Mouse (Mus musculus): ENCODE results near the gene Pou5f1. TPM values are rescaled to one million over a fixed set of nuclear protein-coding genes. Genes with fewer than 3 reads are reported as not detected.

Pou5f1 gene
- total RNA-seq, 2 experiments from 2014 or later: not detected

DNA sequence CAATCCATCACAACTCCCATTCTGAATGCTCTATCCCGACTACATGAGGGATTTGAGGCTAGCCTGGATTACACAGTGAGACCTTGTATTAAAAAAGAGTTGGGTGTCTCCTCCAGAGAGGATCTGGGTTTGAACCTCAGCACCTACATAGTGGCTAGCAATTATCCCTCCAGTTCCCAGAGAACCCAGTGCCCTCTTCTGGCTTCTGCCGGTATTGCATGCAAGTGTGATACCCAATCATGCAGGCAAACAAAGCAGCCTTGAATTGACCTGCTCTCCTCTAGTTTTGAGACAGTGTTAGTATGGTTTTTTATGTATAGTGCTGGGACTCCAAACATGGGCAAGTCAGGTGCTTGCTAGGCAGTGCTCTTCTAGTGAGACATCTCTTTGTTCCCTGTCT, 8.1 kb downstream of the Pou5f1 start:
- peak; percentile 87 for DNase-seq

DNA sequence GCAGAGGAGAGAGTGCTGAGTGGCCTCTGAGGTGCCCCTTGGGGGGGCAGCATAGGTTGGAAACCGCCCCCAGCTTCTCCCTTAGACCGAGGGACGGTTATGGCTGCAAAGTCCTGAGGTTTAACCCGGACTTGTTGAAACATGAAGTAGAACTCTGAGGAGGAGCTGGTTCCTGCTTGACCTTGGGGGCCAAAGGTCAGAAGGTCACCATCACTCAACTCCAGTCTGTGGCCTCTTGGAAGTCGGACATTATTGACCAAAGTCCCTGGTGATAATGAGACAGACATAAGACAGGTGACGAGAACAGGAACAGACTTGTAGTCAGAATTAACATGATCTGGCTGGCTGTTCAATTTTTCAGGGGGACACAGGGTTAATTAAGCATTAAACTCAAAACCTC, 8.9 kb downstream of the Pou5f1 start:
- DNase-seq: no peak

DNA sequence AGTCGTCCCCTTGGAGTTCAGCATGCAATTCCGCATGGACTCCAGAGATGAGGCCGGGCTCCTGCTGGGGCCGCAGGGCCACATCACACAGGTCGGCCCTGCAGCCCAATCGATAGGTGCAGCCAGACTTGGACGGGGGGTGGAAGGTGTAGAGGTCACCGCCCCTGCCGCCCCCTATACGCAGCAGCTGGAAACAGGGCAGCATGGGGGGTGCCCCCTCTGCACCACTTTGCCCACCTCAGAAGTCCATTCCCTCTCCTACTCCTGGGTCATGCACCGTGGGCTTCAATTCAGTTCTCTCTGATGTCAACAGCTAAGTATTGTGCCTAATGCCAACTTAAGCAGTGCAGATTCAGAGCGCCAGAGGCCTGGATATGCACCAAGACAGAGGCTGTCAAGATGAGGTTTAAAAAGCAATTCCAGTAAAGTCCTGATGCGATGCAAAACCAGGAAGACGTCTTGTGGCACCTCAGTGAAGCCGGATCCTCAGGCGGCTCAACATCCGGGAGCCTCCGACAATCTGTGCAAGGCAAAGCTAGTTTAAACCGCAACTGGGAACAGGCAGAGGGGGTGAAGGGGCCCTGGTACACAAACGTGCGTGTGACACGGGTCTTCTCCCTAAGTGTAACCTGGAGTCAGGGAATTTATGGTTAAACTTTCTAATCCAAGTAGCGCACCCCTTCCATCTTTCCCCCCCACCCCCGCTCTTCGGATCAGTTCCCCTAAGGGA, 10.3 kb downstream of the Pou5f1 start:
- DNase-seq: peak; percentile 37

DNA sequence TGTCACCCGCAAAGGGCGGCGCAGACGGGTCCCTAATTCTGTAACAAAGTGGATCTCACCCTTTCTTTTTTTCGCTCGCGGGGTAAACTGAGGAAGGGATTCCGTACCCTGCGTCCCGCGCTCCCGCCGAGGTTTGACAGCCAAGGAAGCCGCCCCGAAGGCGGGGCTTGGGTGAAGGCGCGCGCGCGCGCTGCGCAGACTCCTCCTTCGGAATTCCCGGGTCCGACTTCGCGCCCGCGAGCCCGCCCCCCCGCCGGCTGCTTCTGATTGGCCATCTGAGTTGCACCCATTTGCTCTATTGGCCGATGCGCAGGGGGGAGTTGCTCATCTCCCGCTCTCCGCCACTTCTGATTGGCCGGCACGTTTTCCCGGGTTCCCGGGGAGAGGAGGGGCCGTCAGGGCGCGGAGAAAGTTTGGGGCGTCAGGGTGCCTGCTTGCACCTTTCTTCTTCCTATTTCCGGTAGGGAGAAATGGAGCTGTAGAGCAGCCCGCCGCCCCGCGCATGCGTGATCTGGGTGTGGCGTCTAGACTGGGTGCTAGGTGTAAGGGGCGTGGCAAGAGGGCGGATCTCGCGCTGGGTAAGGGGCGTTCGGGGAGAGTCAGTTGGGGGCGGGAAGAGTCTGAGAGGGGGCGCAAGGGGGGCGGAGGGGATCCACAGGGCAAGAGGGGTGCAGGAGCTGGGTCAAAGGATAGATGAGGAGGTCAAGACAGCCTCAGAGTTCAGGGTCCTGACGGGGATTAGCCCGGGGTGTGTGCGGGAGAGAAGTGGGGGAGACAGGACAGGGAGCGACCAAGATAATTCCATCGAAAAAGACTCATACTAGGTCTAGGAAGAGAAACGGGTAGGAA, 11.1 kb downstream of the Pou5f1 start, which contains the start of the genes Tcf19 and Cchcr1:
Gene Tcf19 (minus strand): TSS at position 173 of the 849 bp plus-strand sequence.
Gene Cchcr1 (plus strand): TSS at position 449 of the 849 bp plus-strand sequence.
- DNase-seq: peak; percentile 97

DNA sequence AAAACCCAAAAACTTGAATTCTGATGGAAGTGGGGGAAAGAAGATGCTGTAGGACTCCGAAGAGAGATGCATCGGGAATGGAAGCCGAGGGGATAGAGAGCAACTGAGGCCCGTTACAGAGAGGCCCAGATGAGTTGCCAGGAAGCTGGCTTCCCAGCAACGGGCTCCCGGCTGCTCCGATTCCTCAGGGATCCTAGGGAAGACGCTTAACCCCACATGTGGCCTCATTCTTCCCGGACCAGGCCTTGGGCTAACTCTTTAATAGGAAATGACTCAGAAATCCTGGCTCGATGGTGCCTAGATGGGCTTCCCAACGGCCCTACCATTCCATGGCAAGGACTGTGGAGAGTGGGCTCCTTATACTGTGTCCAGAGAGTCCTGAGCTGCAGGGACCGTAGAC, 11.7 kb downstream of the Pou5f1 start:
- DNase-seq: no peak

DNA sequence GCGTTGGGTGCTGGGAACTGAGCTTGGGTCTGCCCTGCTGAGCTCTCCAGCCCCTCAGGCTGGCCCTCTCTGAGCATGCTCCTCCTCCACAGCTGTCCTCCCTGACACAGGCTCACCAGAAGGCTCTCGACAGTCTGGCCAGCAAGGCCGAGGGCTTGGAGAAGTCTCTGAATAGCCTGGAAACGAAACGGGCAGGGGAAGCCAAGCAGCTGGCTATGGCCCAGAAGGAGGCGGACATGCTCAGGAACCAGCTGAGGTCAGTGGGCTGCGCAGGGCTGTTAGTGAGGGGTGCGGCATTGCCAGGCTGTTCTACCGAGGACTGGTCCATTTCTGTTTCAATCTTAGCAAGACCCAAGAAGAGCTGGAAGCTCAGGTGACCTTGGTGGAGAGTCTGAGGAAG, 18.5 kb downstream of the Pou5f1 start:
- no peak for DNase-seq

DNA sequence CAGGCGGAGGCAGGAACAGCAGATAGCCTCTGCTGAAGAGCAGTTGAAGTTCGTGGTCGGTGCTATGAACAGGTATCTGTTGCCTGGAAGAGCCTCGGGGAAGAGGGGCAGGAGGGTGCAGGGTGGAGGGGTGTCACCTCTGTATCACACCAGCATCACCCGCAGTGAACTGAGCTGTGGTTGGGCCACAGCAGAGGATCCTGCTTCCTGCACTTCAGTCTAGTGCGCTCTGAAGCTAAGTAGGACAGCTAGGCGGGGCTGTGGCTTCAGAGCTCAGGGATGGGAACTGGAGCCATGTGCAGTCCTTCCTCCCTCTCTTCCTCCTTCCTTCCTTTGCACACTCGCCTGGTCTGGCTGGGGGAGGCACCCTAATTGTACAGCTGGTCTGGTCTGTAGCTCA, 20.8 kb downstream of the Pou5f1 start:
- no peak for DNase-seq

DNA sequence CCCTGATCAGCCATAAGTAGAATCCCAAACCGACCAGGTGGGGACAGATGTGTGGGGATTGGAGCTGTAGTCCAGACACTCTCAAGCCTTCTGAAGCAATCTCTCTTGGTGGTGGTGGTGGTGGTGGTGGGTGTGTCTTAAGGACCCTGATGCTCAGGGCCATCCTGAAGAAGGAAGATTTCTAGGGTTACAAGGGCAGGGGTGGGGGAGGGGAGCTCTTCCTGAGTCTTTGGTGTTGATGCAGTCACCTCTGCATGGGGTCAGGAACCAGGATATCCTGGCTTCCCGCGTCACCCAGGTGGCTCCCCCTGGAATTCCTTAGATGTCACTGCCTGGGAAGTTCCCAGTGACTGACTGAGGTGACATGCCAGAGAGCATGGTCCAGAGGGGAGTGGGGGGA, 26.5 kb downstream of the Pou5f1 start:
- DNase-seq: no peak

DNA sequence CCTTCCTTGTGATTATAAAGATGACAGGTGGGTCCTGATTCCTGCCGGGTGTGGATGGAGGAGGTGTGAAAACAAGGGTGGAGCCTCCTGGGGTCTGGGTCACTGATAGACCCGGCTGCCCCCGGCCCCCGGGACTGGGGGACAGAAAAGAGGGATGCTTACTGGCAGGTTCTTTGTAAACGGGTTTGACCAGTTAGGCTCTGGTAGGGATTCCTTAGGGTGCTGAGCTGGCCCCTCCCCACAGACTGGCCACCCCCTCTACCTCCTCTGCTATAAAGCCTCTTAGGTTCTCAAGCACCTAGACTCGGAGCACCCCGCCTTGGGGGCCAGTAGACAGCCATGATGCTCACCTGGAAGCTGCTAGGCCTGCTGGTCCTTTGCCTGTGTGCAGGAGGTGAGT, 27.1 kb downstream of the Pou5f1 start, which contains the start of gene Psors1c2:
Gene Psors1c2 (plus strand): TSS at position 301 of the 400 bp plus-strand sequence.
- no peak for DNase-seq

DNA sequence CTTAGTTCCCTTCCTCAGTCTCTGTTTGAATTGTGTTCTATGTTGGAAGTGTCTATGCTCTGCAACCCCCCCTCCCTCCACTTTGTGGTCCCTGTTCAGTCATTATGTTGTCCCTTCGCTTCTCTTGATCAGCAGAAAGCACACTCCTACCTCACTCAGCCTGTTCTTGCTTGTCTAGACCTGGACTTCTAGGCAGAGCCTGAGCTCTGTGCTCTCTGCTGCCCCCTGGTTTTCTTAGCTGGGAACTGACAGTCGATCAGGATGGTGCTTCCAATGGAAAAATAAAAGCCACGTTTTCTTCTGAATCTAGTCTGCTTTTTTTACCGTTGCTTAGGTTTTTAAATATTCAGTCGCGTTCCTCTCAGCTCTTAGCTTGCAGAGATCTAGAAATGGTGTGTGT, 28.5 kb downstream of the Pou5f1 start:
- peak; percentile 84 for DNase-seq

DNA sequence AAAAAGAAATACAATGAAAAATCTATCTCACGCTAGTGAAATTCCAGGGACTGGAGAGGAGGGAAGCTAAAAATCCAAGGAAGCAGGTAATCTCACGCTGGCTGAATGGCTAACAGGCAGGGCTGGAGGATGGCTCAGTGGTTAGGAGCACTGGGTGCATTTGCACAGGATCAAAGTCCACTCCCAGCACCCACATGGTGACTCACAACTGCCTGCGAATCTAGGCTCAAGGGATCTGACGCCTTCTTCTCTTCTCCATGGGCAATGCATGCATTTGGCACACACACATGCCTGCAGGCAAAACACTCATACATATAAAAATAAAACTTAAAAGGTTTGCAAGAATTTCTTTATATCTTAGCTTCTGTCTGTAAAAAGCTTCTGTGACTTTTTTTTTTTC, 31.6 kb downstream of the Pou5f1 start:
- no peak for DNase-seq

DNA sequence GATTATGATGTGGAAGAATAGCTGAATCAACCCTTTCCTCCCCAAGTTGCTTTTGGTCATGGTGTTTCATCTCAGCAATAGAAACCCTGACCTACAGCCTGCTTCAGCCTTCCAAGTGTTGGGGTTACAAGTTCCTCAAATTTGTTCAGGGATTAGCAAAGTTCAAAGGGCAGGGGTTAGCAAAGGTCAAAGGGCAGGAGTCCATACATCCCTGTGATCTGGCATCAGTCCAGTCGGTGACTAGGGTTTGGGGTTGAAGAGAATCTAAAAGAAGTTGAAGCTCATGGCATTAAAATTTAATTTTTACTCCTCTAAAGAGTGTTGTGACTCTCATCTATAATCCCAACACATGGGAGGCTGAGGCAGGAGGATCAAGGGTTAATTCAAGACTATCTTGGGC, 32.7 kb downstream of the Pou5f1 start:
- DNase-seq: no peak

DNA sequence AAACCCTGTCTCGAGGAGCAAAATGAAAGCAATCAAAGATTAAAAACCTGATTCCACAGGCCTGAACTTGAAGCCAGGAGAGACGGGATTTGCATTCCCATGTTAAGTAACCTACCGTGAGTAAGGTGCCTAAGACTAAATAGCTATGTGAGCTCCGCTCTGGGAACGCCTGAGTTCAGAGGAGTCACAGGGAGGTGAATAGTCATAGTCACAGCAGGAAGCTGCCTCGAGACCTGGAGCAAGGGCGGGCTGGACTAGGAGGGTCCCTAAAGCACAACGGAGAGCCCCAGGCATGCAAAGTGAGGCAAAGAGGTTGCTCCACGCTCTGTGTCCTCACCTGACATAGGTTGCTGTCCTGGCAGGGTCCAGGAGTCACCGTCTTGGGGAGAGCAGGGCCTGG, 33.7 kb downstream of the Pou5f1 start:
- no peak for DNase-seq

DNA sequence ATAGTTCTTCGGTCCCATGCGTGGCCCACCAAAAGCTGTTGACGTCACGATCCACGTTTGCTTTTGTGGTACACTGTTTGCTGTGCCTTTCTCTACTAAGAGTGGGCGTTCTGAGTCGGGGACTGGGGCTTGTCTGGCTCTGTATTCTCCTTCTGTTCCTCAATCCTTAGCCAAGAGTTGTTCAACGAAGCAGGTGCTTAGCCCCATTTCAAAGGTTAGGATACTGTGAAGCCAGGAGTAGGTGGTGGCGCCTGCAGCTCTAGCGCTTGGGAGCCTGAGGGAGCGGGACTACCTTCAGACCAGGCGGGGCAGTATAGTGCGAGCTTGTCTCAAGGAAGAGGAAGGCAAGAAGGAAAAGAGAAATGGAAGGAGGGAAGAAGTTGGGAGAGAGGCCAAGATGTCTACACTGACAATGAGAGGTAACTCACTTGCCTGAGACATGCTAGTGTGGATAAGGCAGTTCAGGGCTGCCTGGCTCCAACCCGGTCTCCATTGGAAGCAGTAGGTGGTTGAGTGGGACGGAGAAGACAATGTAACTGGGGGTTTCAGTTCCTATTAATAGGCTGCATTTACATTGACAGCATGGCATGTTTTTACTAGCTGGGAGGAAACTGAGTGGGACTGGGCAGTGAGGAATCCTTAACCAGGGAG, 37.1 kb downstream of the Pou5f1 start:
- DNase-seq: no peak

DNA sequence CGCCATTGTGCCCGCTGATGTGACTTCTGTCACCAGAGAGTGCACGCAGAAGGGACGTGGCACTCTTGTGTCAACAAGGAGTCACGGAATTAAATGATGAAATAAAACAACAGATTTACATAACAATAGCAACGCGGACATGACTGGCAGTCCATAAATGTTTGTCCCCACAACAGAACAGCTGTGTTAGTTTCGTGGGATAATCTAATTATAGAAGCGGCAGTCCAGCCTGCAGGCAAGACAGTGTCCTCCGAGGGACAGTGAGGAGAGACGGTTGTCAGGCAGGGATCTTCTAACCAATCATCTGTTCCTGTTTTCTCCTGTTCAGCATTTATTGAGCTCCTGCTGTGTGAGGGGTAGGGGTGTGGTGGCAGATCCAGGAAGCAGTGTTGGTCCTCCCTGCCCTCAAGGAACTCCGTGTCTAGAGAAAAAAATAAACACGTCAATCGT, 37.6 kb downstream of the Pou5f1 start:
- no peak for DNase-seq

DNA sequence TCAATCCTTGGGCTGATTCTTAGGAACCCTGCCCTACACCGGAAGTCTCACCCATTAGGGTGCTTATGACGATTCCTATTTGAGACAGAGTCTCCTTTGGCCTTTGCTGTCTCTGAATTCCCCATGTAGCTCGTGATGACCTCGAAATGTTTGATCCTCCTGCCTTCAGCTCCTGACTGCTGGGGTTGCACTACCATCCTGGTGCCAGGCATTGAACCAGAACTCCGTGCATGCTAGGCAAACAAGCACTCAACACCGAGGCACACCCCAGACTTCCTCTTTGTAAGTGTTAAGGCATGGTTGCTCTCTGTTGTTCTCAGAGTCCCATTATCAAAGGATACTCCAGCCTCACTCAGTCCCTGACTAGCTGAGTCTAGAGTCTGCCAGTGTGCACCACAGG, 38.2 kb downstream of the Pou5f1 start:
- DNase-seq: no peak

DNA sequence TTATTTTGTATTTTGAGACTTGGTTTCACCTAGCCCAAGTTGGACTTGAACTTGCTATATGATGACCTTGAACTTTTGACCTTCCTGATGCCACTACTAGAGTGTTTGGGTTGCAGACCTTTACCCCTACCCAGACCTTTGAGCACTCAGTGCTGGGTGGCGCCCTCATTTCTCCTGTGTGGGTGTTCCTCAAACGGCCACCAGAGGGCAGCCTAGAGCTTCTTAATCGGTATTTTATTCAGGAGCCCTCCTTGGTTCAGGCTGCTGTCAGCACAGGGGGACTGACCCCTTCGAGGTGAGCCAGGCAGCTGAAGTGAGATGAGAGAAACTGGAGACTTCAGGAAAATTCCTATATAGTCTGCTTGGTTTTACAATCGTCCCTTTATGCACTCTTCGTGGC, 38.9 kb downstream of the Pou5f1 start:
- peak; percentile 76 for DNase-seq

DNA sequence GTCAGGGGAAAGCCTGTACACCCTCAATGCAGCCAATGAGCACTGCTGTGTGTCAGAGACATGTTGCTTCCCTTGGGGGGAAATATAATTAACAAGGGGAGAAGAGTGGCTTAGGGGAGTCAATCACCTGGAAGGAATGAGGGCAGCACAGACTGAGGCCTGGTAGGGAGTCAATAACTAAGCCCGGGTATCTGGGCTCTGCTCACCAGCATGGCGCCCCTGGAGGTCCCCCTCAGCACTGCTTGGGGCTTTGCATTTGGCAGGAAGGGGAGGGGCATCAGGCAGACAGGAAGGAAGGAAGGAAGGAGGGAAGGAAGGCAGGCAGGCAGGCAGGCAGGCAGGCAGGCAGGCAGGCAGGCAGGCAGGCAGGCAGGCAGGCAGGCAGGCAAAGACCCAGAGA, 41.6 kb downstream of the Pou5f1 start:
- DNase-seq: peak; percentile 6

DNA sequence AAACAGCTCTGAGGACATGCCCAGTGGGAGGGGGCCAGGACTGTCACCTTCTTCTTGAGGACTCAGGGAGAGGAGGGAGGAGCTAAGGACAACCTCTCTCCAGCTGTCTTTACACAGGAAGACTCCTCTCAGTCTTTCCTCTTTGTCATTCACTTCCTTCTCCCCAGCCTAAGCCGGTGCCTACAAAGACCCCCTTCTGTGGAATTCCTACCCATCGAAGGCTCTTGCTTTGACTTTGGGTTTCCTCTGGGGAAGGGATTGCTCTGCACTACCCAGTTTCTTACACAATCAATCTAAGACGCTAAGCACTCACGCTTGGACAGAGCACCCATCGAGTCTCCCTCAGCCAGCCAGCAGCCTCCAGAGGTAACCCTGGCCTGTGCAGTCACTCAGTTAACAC, 42.8 kb downstream of the Pou5f1 start:
- DNase-seq: peak; percentile 4

DNA sequence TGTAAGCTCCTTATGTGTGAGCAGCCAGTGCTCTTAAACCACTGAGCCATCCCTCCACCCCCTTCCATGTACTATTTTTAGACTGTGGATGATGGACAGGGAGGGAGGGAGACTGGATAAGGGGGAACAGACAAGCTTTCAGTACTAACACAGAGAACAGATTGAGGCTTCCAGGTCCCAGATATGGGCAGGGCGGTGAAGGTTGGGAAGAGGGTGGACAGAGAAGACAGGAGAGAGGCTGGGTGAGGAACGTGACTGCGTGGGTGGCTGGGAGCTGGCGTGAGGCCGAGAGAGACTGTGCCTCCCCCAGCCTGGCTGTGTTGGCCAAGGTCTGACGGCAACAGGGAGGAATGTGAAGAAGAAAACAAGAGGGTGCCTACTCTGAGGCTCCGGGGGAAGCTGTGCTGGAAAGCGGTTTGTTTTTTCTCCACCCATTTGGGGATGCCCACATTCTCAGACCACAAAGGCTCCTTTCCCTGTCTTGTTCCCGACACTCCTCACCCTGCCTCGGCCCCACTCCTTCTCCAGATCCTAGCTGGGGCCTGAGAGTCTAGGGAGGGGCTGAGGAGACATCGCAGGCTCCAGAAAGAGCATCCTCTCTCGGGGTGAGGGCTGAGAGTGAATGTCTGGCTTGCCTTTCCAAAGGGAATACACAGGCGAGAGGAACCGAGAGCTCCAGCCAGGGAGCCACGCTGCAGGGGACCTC, 43.8 kb downstream of the Pou5f1 start:
- DNase-seq: peak; percentile 94

DNA sequence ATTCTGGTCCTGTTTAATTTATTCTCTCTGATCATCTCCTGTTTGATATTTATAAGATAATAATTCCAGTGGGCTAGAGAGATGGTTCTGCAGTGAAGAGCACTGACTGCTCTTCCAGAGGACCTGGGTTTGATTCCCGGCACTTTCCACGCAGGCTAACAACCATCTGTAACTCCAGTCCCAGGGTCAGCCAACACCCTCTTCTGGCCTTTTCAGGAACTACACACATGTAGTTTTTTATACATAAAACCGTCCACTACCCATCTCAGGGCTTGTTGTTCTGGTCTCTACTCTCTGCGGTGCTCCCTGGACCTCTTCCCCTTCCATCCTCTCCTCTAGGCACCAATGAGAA, 44.3 kb downstream of the Pou5f1 start:
- no peak for DNase-seq

DNA sequence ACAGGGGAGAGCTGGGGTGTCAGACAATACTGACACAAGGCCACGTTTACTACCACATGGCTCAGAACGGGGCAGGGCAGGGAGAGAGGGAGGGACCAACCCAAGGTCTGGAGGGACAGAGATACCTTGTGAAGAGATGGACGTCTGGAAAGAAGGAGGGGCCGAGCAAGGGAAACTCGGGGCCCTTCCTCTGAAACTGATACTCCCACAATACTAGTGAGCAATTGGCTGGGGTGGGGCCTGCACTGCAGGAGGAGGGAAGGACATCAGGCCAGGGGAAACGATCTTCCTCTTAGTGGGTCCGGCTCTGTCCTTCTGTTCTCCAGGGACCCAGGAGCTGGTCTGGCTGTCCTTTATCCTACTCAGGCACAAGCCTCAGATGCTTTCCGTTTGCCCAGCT, 45.1 kb downstream of the Pou5f1 start:
- peak; percentile 8 for DNase-seq

Data from heart, postnatal 4 days (tissue).